Mouse (Mus musculus) ovary, postnatal 10 days (tissue): ENCODE measurements around the gene Sf3b1.
"Not testable (repeated sequence)": the region's sequence is repeated elsewhere in the genome, so short reads cannot be mapped to it uniquely, and the experiment has no call there.

Experiments
- DNase-seq: peaks from one replicate; pipeline ENCODE4 v3.0.0; 2022; ENCODE audit warnings: low spot score

Gene Sf3b1

GRCm38 (mm10) chr1:55027966-55028365, 685 bp upstream of the Sf3b1 start:
- no peak for DNase-seq

- no peak for DNase-seq
These were observed 633 bp downstream of the Sf3b1 start for GRCm38 (mm10) chr1:55026444-55027252.

GRCm38 (mm10) chr1:55025656-55026430, 1.4 kb downstream of the Sf3b1 start:
- DNase-seq: no peak

- no peak for DNase-seq
These were observed 5.4 kb downstream of the Sf3b1 start for GRCm38 (mm10) chr1:55021907-55022306.

- no peak for DNase-seq
These were observed 14.8 kb downstream of the Sf3b1 start for GRCm38 (mm10) chr1:55012513-55012912.

GRCm38 (mm10) chr1:55008313-55008712, 19.0 kb downstream of the Sf3b1 start:
- DNase-seq: not testable (repeated sequence)

- DNase-seq: no peak
These were observed 33.7 kb downstream of the Sf3b1 start for GRCm38 (mm10) chr1:54993581-54993980.

- DNase-seq: no peak
These were observed 41.0 kb downstream of the Sf3b1 start for GRCm38 (mm10) chr1:54986248-54986647.

- no peak for DNase-seq
These were observed 41.5 kb downstream of the Sf3b1 start for GRCm38 (mm10) chr1:54985831-54986230.

- DNase-seq: no peak
These were observed 43.1 kb downstream of the Sf3b1 start for GRCm38 (mm10) chr1:54984154-54984553.

GRCm38 (mm10) chr1:54983339-54983738, 43.9 kb downstream of the Sf3b1 start:
- DNase-seq: no peak

- DNase-seq: no peak
These were observed 44.6 kb downstream of the Sf3b1 start for GRCm38 (mm10) chr1:54982636-54983035.

- DNase-seq: no peak
These were observed 47.9 kb downstream of the Sf3b1 start for GRCm38 (mm10) chr1:54979226-54979984.

GRCm38 (mm10) chr1:54971687-54972404, 55.4 kb downstream of the Sf3b1 start:
- DNase-seq: no peak

GRCm38 (mm10) chr1:54966858-54967257, 60.4 kb downstream of the Sf3b1 start:
- no peak for DNase-seq

- no peak for DNase-seq
These were observed 61.9 kb downstream of the Sf3b1 start for GRCm38 (mm10) chr1:54965159-54965995.

- DNase-seq: no peak
These were observed 65.6 kb downstream of the Sf3b1 start for GRCm38 (mm10) chr1:54961724-54962123.

GRCm38 (mm10) chr1:54960613-54961165, 66.6 kb downstream of the Sf3b1 start:
- no peak for DNase-seq

GRCm38 (mm10) chr1:54958525-54958924, 68.8 kb downstream of the Sf3b1 start:
- DNase-seq: no peak

- DNase-seq: not testable (repeated sequence)
These were observed 70.3 kb downstream of the Sf3b1 start for GRCm38 (mm10) chr1:54956995-54957394.

- DNase-seq: no peak
These were observed 72.4 kb downstream of the Sf3b1 start for GRCm38 (mm10) chr1:54954856-54955255.
